Mouse (Mus musculus) E14TG2a.4 (cell line): ENCODE results near the gene Fgf3.

Experiments used
- H3K27me3 ChIP-seq: 2 replicates; pipeline ENCODE4 v1.6.1; 2014; ENCODE audit warnings: low read length, control low read depth; ENCODE audit not compliant: insufficient read depth
- H3K36me3 ChIP-seq: 2 replicates; pipeline ENCODE4 v1.6.1; 2014; ENCODE audit warnings: low read length, control low read depth; ENCODE audit not compliant: insufficient read depth
- H3K4me1 ChIP-seq: replicated peaks from 2 replicates; pipeline ENCODE4 v1.6.1; 2014; ENCODE audit warnings: low read depth, low read length, control low read depth
- H3K4me3 ChIP-seq: replicated peaks from 2 replicates; pipeline ENCODE4 v1.5.1; 2014; ENCODE audit warnings: mild to moderate bottlenecking, low read length
- H3K9me3 ChIP-seq: 2 replicates; pipeline ENCODE4 v1.6.1; 2014; ENCODE audit warnings: low read length, control low read depth
- CTCF ChIP-seq: conservative IDR thresholded peaks from 2 replicates; pipeline ENCODE4 v1.5.1; 2014; ENCODE audit warnings: low read length
- NANOG ChIP-seq: IDR thresholded peaks from 2 replicates; pipeline ENCODE4 v1.6.1; 2014; ENCODE audit warnings: borderline replicate concordance, low read length, mixed read lengths
- POU5F1 ChIP-seq: IDR thresholded peaks from 2 replicates; pipeline ENCODE4 v1.6.1; 2014; ENCODE audit warnings: low read length, borderline replicate concordance

Gene Fgf3

GRCm38 (mm10) chr7:144847067-144847466 is 9.2 kb downstream of the Fgf3 start, which contains the start of gene Fgf4:
Gene Fgf4, plus strand, starts transcription at chr7:144847367.
- TF ChIP-seq NANOG (no peak), CTCF (no peak), POU5F1 (no peak)
- H3K4me3 ChIP-seq: 0 out of 2 replicates have a peak within 1 kb of the TSS, but pooled peaks have one; percentile 4
- H3K36me3 ChIP-seq: peaks cover 11% of the 10 kb centered on the region; the same call in 1 of the 2 replicates
- H3K9me3 ChIP-seq: no peaks in the 10 kb centered on the region
- H3K4me1 ChIP-seq: peaks cover 82% of the 10 kb centered on the region
- H3K27me3 ChIP-seq: peaks cover 12% of the 10 kb centered on the region

- H3K4me3 ChIP-seq: peak overlapping the region; percentile 41
- no peaks in the 10 kb centered on the region for H3K9me3 ChIP-seq
- no peaks in the 10 kb centered on the region for H3K27me3 ChIP-seq
- H3K36me3 ChIP-seq: peaks cover 7% of the 10 kb centered on the region; the same call in 1 of the 2 replicates
- H3K4me1 ChIP-seq: peaks cover 94% of the 10 kb centered on the region
- TF ChIP-seq POU5F1 (no peak), NANOG (peak; percentile 58), CTCF (peak; percentile 29; the same call in 1 of the 2 replicates)
These were observed 13.4 kb downstream of the Fgf3 start for GRCm38 (mm10) chr7:144851321-144851720.

GRCm38 (mm10) chr7:144854966-144855365 is 17.1 kb downstream of the Fgf3 start:
- H3K4me3 ChIP-seq: peak overlapping the region; percentile 70
- no peaks in the 10 kb centered on the region for H3K27me3 ChIP-seq
- TF ChIP-seq NANOG (no peak), POU5F1 (no peak), CTCF (no peak)
- no peaks in the 10 kb centered on the region for H3K9me3 ChIP-seq
- H3K36me3 ChIP-seq: peaks cover 4% of the 10 kb centered on the region; the same call in 1 of the 2 replicates
- peaks cover 94% of the 10 kb centered on the region for H3K4me1 ChIP-seq

- H3K36me3 ChIP-seq: peaks cover 7% of the 10 kb centered on the region
- H3K27me3 ChIP-seq: no peaks in the 10 kb centered on the region
- H3K9me3 ChIP-seq: no peaks in the 10 kb centered on the region
- TF ChIP-seq POU5F1: no peak
- TF ChIP-seq NANOG: no peak
- no peak for TF ChIP-seq CTCF
- peaks cover 82% of the 10 kb centered on the region for H3K4me1 ChIP-seq
- peak overlapping the region; percentile 70 for H3K4me3 ChIP-seq
These were observed 19.3 kb downstream of the Fgf3 start for GRCm38 (mm10) chr7:144857158-144857557.

GRCm38 (mm10) chr7:144857826-144858342 is 20.0 kb downstream of the Fgf3 start:
- H3K36me3 ChIP-seq: peaks cover 14% of the 10 kb centered on the region
- H3K4me1 ChIP-seq: peaks cover 77% of the 10 kb centered on the region
- TF ChIP-seq CTCF (no peak), POU5F1 (no peak), NANOG (no peak; the same call in 1 of the 2 replicates)
- H3K9me3 ChIP-seq: no peaks in the 10 kb centered on the region
- no peaks in the 10 kb centered on the region for H3K27me3 ChIP-seq
- H3K4me3 ChIP-seq: peak overlapping the region; percentile 70; the same call in 1 of the 2 replicates

GRCm38 (mm10) chr7:144858702-144859101 is 20.8 kb downstream of the Fgf3 start:
- TF ChIP-seq NANOG (no peak), POU5F1 (no peak), CTCF (no peak)
- Histone ChIP-seq H3K4me3 (no peak overlapping the region; the same call in 1 of the 2 replicates), H3K9me3 (no peaks in the 10 kb centered on the region), H3K27me3 (no peaks in the 10 kb centered on the region), H3K36me3 (peaks cover 22% of the 10 kb centered on the region), H3K4me1 (peaks cover 73% of the 10 kb centered on the region)

GRCm38 (mm10) chr7:144861056-144861768 is 23.3 kb downstream of the Fgf3 start:
- peak overlapping the region; percentile 95 for H3K4me3 ChIP-seq
- no peak for TF ChIP-seq NANOG
- no peak for TF ChIP-seq CTCF
- TF ChIP-seq POU5F1: no peak
- peaks cover 72% of the 10 kb centered on the region for H3K4me1 ChIP-seq
- H3K27me3 ChIP-seq: no peaks in the 10 kb centered on the region
- peaks cover 45% of the 10 kb centered on the region for H3K36me3 ChIP-seq
- no peaks in the 10 kb centered on the region for H3K9me3 ChIP-seq

GRCm38 (mm10) chr7:144861769-144862070 is 23.8 kb downstream of the Fgf3 start:
- Histone ChIP-seq H3K27me3 (no peaks in the 10 kb centered on the region), H3K4me1 (peaks cover 72% of the 10 kb centered on the region), H3K4me3 (peak overlapping the region; percentile 95), H3K36me3 (peaks cover 50% of the 10 kb centered on the region), H3K9me3 (no peaks in the 10 kb centered on the region)
- TF ChIP-seq NANOG (no peak), CTCF (no peak), POU5F1 (no peak)

GRCm38 (mm10) chr7:144862126-144862525 is 24.2 kb downstream of the Fgf3 start:
- TF ChIP-seq POU5F1 (no peak), CTCF (no peak), NANOG (no peak)

More at GRCm38 (mm10) chr7:144862126-144862525, 24.2 kb downstream of the Fgf3 start:
- Histone ChIP-seq H3K36me3 (peaks cover 54% of the 10 kb centered on the region), H3K9me3 (no peaks in the 10 kb centered on the region), H3K4me3 (peak overlapping the region; percentile 95), H3K4me1 (peaks cover 72% of the 10 kb centered on the region), H3K27me3 (no peaks in the 10 kb centered on the region)
